ENCODE assay signal across 15 mouse cellular contexts in the genomic region with DNA sequence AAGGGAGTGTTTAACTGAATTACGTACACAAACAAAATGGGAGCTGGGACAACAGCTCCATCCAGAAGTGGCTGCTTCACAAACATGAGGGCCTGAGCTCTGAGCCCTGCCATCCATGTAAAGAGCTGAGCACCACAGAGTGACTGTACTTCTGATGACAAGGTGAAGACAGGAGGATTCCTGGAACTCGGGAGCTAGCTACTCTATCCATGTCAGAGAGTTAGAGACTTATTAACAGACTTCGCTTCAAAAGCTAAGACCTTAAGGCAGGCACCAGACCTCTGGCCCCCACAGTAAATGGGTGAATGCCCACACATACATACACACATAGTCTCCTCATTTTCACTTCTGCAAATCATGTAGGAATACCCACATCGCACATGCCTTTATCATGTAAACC. TPM values are rescaled to one million over a fixed set of nuclear protein-coding genes. Genes with fewer than 3 reads are reported as not detected.
DNase-seq lines count a peak whose midpoint lies in the region; ATAC-seq and TF ChIP-seq lines count a peak whose summit lies in the region.
"Had no signal": no experiment of that assay in that cellular context is flagged by ENCODE, and none has a peak within 500 bp of the region (broad histone marks: within the 10 kb centered on the region; RNA-seq: fewer than 3 reads in every experiment).

No protein-coding gene starts in this region.

- no peaks in the 10 kb centered on the region for H3K27me3 ChIP-seq in heart, embryonic 12.5 days (replicated peaks)
- H3K27me3 ChIP-seq in midbrain, embryonic 11.5 days (ENCODE audit: control insufficient read depth, insufficient read depth, low read length) = no peaks in the 10 kb centered on the region
- H3K27me3 ChIP-seq in midbrain, postnatal 0 days (ENCODE audit: insufficient read depth, low read length) = no peaks in the 10 kb centered on the region
- no peaks in the 10 kb centered on the region for H3K27me3 ChIP-seq in kidney, postnatal 0 days (ENCODE audit: insufficient read depth, low read length)
- no peaks in the 10 kb centered on the region for H3K27me3 ChIP-seq in limb, embryonic 10.5 days (ENCODE audit: low read depth, poor library complexity, severe bottlenecking)
- H3K27me3 ChIP-seq: forebrain, embryonic 12.5 days; liver, embryonic 13.5 days had no signal

- H3K9me3 ChIP-seq in heart, embryonic 12.5 days (replicated peaks) = no peaks in the 10 kb centered on the region
- no peaks in the 10 kb centered on the region for H3K9me3 ChIP-seq in midbrain, embryonic 11.5 days (ENCODE audit: control insufficient read depth, low read length)
- H3K9me3 ChIP-seq in midbrain, postnatal 0 days (ENCODE audit: low read length) = no peaks in the 10 kb centered on the region
- no peaks in the 10 kb centered on the region for H3K9me3 ChIP-seq in kidney, postnatal 0 days (replicated peaks; ENCODE audit: low read length)
- H3K9me3 ChIP-seq in limb, embryonic 10.5 days (replicated peaks) = no peaks in the 10 kb centered on the region
- H3K9me3 ChIP-seq: forebrain, embryonic 12.5 days; hindbrain, embryonic 10.5 days; liver, embryonic 13.5 days had no signal

- H3K4me1 ChIP-seq in heart, embryonic 12.5 days (replicated peaks) = peaks cover 65% of the 10 kb centered on the region
- H3K4me1 ChIP-seq in midbrain, embryonic 11.5 days (ENCODE audit: control insufficient read depth, insufficient read depth, low read length) = no peaks in the 10 kb centered on the region
- H3K4me1 ChIP-seq in midbrain, postnatal 0 days (ENCODE audit: insufficient read depth, low read length) = no peaks in the 10 kb centered on the region
- peaks cover 4% of the 10 kb centered on the region; the same call in 1 of the 2 replicates for H3K4me1 ChIP-seq in kidney, postnatal 0 days (replicated peaks; ENCODE audit: insufficient read depth, low read length)
- peaks cover 16% of the 10 kb centered on the region for H3K4me1 ChIP-seq in limb, embryonic 10.5 days

- H3K4me2 ChIP-seq in heart, embryonic 12.5 days = no peak overlapping the region
- H3K4me2 ChIP-seq in midbrain, embryonic 11.5 days = no peak overlapping the region
- H3K4me2 ChIP-seq in midbrain, postnatal 0 days (ENCODE audit: low read depth, low read length, poor library complexity, severe bottlenecking) = no peak overlapping the region
- no peak overlapping the region for H3K4me2 ChIP-seq in kidney, postnatal 0 days (ENCODE audit: low read length)
- H3K4me2 ChIP-seq: forebrain, embryonic 12.5 days; liver, embryonic 13.5 days had no signal

- no peak for TF ChIP-seq CTCF in midbrain, postnatal 0 days (IDR thresholded peaks at IDR 0.05)
- TF ChIP-seq CTCF in kidney, postnatal 0 days (IDR thresholded peaks at IDR 0.05; ENCODE audit: low read depth) = no peak

- H3K4me3 ChIP-seq in heart, embryonic 12.5 days = no peak overlapping the region
- H3K4me3 ChIP-seq in midbrain, embryonic 11.5 days (ENCODE audit: low read depth, low read length) = no peak overlapping the region
- no peak overlapping the region for H3K4me3 ChIP-seq in midbrain, postnatal 0 days (ENCODE audit: low read depth, low read length)
- H3K4me3 ChIP-seq in kidney, postnatal 0 days (replicated peaks; ENCODE audit: low read depth, low read length) = no peak overlapping the region
- no peak overlapping the region for H3K4me3 ChIP-seq in limb, embryonic 10.5 days
- H3K4me3 ChIP-seq: forebrain, embryonic 12.5 days; hindbrain, embryonic 10.5 days; layer of hippocampus, adult 2 months; liver, embryonic 13.5 days had no signal

- intact Hi-C loops in heart, postnatal 10 days (cut with DNase I) = no loop called here

- WGBS in heart, embryonic 12.5 days = 56% methylated on average over 4 of the region's 4 CpGs
- 92% methylated on average over 4 of the region's 4 CpGs for WGBS in midbrain, embryonic 11.5 days
- 85% methylated on average over 4 of the region's 4 CpGs for WGBS in midbrain, postnatal 0 days
- WGBS in kidney, postnatal 0 days = 75% methylated on average over 4 of the region's 4 CpGs
- WGBS in limb, embryonic 10.5 days = 95% methylated on average over 4 of the region's 4 CpGs

- peak overlapping the region; percentile 95 for H3K27ac ChIP-seq in heart, embryonic 12.5 days (ENCODE audit: poor library complexity, severe bottlenecking)
- no peak overlapping the region for H3K27ac ChIP-seq in midbrain, embryonic 11.5 days (ENCODE audit: low read depth, low read length)
- no peak overlapping the region for H3K27ac ChIP-seq in midbrain, postnatal 0 days (ENCODE audit: low read depth, low read length)
- H3K27ac ChIP-seq in kidney, postnatal 0 days = 0 out of 2 replicates have a peak overlapping the region, but pooled peaks have one; percentile 43
- no peak overlapping the region for H3K27ac ChIP-seq in limb, embryonic 10.5 days
- H3K27ac ChIP-seq: forebrain, embryonic 12.5 days; hindbrain, embryonic 10.5 days; layer of hippocampus, adult 2 months; liver, embryonic 13.5 days had no signal

- DNase-seq in heart, postnatal 10 days = no peak
- peak; percentile 49 for DNase-seq in midbrain, embryonic 11.5 days (ENCODE audit: low spot score, missing footprints)
- no peak for DNase-seq in midbrain, postnatal 0 days (ENCODE audit: low spot score)
- peak; percentile 18 for DNase-seq in kidney, postnatal 0 days (ENCODE audit: low spot score)
- no peak for DNase-seq in adrenal gland, adult (ENCODE audit: inconsistent age in 2 of 2, low spot score in 1 of 2)
- no peak for DNase-seq in MN1 (ENCODE audit: low spot score)
- no peak for DNase-seq in limb, embryonic 10.5 days (ENCODE audit: low spot score)
- DNase-seq: cerebellum, adult 2 months; liver, embryonic 13.5 days; right cerebral cortex, postnatal 25 days had no signal

- no peak overlapping the region for H3K9ac ChIP-seq in heart, embryonic 12.5 days
- no peak overlapping the region for H3K9ac ChIP-seq in midbrain, embryonic 11.5 days (ENCODE audit: low read length)
- no peak overlapping the region for H3K9ac ChIP-seq in midbrain, postnatal 0 days (replicated peaks; ENCODE audit: low read length, poor library complexity, severe bottlenecking)
- no peak overlapping the region for H3K9ac ChIP-seq in kidney, postnatal 0 days (ENCODE audit: low read depth, low read length)
- H3K9ac ChIP-seq: forebrain, embryonic 12.5 days; liver, embryonic 13.5 days had no signal

- H3K36me3 ChIP-seq in heart, embryonic 12.5 days = no peaks in the 10 kb centered on the region
- no peaks in the 10 kb centered on the region for H3K36me3 ChIP-seq in midbrain, embryonic 11.5 days (ENCODE audit: control insufficient read depth, insufficient read depth, low read length)
- H3K36me3 ChIP-seq in midbrain, postnatal 0 days (ENCODE audit: insufficient read depth, low read length) = peaks cover 7% of the 10 kb centered on the region
- H3K36me3 ChIP-seq in kidney, postnatal 0 days (ENCODE audit: insufficient read depth, low read length) = no peaks in the 10 kb centered on the region
- no peaks in the 10 kb centered on the region for H3K36me3 ChIP-seq in limb, embryonic 10.5 days
- H3K36me3 ChIP-seq: forebrain, embryonic 12.5 days; hindbrain, embryonic 10.5 days; liver, embryonic 13.5 days had no signal

- ATAC-seq in heart, embryonic 12.5 days (ENCODE audit: insufficient number of reproducible peaks, low FRiP score) = no peak
- no peak for ATAC-seq in midbrain, embryonic 11.5 days (ENCODE audit: low FRiP score)
- no peak for ATAC-seq in midbrain, postnatal 0 days (ENCODE audit: low FRiP score)
- peak; percentile 82 for ATAC-seq in kidney, postnatal 0 days (replicated peaks; ENCODE audit: low FRiP score, low read depth)
- ATAC-seq: midbrain, embryonic 16.5 days had no signal

RNA-seq across cellular contexts. Expression of gene Pfkp, which starts 11.6 kb away (rescaled TPM):
- polyA plus RNA-seq in heart, embryonic 12.5 days (2016; fragmentation: Nextera tagmentation; extraction: Ambion mirVana) = 193 and 196 TPM in 2 replicates
- total RNA-seq in heart, postnatal 10 days (2021) = 10 to 100 TPM; 67.3 to 78.2 TPM
- 33.5 and 34.7 TPM in 2 replicates for polyA plus RNA-seq in midbrain, embryonic 11.5 days (2014; fragmentation: Nextera tagmentation; extraction: Ambion mirVana)
- 187 and 330 TPM in 2 replicates for total RNA-seq in midbrain, postnatal 0 days (2014; rRNA removed)
- 404 and 431 TPM in 2 replicates for polyA plus RNA-seq in midbrain, postnatal 0 days (2015; fragmentation: Nextera tagmentation; extraction: Ambion mirVana)
- polyA plus RNA-seq in kidney, postnatal 0 days (2015; fragmentation: Nextera tagmentation; extraction: Ambion mirVana) = 40.8 and 42.8 TPM in 2 replicates
- polyA plus RNA-seq in limb, embryonic 10.5 days (2016; fragmentation: Nextera tagmentation; extraction: Ambion mirVana) = 5.5 and 5.9 TPM in 2 replicates

Comparison
In these comparisons a context has a peak if more than half of its experiments do, and no peak if none do; other contexts are left out.
1. DNase-seq: peak in midbrain, embryonic 11.5 days (single experiment) and kidney, postnatal 0 days (single experiment); none in heart, postnatal 10 days (0 of 2), midbrain, postnatal 0 days (single experiment), adrenal gland, adult (0 of 2), MN1 (single experiment) and limb, embryonic 10.5 days (single experiment).
2. H3K27ac ChIP-seq: peak in heart, embryonic 12.5 days (single experiment) and kidney, postnatal 0 days (single experiment); none in midbrain, embryonic 11.5 days (single experiment), midbrain, postnatal 0 days (single experiment) and limb, embryonic 10.5 days (single experiment).